Mouse (Mus musculus) monocyte, adult 5-6 weeks (primary cell): Measurements from ENCODE around the gene Bcl10. TPM values are rescaled to one million over a fixed set of nuclear protein-coding genes. Genes with fewer than 3 reads are reported as not detected.
A peak's percentile ranks its signal among the peaks of the same experiment; 100 is the strongest.
"Not testable (repeated sequence)": the region's sequence is repeated elsewhere in the genome, so short reads cannot be mapped to it uniquely, and the experiment has no call there.

Source experiments
- ATAC-seq: fragments of 153-309, 156-312 bp; replicated peaks from 2 replicates; pipeline ENCODE4 v1.8.0; 2017; ENCODE audit warnings: mild to moderate bottlenecking; ENCODE audit not compliant: low TSS enrichment, insufficient number of reproducible peaks, severe bottlenecking, poor library complexity, low FRiP score
- total RNA-seq: library from RNA; stranded (forward); fragments of 200-1000, 200-491, 200-594 nt; gene quantifications from 3 replicates; pipeline ENCODE4 v1.2.3, GENCODE M21; 2017

The Bcl10 gene
- total RNA-seq, 1 experiment from 2014 or later: 132 TPM

DNA sequence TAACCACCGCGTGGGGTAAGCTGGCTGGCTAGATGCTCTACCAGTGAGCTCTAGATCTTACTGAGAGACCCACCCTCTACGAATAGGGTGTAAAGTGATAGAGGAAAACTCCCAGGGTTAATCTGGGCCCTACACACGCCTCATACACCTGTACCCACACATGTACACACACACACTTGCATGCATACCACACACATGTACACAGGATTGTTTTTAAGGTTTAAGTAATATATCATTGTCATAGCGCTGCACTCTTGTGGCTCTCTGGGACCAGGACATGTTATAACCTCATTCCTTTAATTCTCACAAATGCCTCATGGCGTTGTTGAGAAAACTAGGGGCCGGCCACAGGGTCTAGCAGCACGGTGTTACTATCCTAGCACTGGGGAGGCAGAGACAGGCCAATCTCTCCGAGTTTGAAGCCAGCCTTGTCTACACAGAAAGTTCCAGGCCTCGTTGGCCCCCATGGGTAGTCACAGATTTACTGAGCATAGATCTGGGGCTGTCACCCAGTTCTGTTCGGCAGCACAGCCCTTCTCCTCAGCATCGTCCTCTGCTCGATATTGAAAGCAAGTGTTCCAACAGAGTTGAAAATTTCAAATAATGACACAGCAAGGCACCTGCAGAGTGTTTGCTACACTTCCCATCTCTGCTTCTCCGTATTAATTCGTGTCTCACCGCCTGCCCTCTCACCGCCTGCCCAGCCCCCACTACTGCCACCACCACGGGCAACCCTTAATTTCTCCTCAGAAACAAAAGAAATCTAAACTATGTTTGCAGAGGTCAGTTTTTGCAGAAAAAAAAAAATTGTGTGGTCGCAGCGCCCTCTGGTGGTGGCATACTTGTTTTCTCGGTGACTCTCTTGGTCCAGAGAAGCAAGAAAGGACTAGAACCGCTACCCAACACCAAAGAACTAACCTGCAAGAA is 17.5 kb upstream of the Bcl10 start:
- ATAC-seq: no peak

DNA sequence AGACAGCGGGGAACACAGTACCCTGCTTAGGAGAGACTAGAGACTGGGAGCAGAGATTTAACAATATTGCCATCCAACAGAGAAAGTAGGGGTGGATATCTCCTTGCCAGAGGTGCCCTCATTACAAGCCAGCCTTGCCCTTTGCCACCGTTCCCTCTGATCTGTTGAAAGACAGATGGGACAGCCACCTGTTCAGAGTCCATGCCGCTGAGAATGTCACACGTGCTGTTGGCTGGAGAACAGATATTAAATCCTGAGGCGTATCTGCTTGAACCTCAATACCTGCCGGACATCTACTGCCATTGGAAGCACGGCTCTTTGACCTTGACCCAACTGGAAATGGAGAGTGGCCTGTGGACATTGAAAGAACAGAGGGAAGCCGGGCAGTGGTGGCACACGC is 16.0 kb upstream of the Bcl10 start:
- ATAC-seq: no peak

DNA sequence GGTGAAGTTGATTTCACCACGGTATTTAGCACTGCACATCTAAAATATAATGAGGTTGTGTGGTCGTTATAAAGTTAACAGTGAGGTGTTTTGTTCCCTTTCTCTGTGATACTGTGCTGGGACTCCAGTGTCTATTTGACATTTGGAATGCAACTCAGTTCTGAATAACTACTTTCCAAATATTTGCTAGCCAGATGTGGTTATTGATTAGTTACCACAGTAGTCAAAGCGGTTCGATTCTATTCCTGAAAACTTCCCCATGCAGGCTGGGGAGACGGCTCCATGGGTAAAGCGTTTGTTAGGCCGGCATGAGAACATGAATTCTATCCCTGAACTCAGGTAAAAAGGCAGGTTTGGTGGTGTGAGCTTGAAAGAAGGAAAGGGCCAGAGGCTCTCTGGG is 10.1 kb upstream of the Bcl10 start:
- no peak for ATAC-seq

DNA sequence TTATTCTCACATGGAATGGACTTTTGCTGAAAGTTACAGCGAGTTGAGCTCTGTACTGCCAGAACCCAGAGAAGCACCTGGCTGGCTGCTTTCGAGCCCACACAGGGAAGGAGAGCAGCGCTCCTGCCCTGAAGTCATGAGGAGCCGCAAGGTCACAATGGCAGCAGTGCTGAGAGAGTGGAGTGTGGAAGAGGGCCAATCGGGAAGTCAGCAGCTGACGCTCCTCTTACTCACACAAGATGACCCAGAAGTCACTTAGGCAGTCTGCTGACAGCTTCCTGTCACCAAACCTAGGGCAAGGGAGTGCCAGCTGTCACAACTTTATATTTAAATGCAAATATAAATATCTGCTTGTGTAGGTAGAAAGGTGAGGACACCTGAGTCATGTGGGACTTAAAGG is 9.3 kb upstream of the Bcl10 start:
- no peak for ATAC-seq

DNA sequence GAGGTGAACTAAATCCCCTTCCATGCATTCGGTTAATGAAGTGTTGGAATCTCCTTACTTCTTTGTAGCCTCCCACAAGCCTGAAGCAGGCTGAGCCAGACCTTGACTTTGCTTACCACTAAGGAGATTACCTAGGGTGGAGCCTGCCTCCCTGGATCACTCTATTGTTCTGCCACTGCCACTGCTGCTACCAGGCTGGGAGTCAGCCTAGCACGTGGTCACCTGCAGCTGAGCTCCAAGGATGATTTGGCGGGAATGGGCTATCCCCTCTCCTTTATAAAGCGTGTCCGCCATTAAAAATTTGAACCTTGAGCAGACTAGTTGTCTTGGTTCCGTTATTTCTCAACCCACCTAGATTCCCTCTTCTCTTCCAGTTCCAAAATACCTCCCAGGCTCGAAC is 8.7 kb upstream of the Bcl10 start:
- not testable (repeated sequence) for ATAC-seq

DNA sequence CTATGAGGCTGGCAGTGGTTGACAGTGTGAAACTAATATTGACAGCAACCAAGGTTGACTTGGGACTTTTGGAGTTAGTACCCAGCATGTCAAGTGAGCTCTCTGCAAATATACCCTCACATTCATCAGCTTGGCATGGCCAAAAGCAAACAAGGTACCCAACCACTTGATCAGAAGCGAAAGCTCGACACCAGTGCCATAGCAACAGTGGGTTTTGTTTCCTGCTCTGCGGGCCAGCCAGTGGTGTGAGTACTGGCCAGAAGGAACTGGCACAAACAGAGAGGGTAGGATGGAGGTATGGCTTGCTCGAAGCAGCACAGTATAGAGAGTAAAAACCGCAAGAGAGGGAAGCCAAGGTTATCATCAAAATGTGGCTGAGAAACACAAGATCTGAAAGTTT is 6.2 kb upstream of the Bcl10 start:
- ATAC-seq: no peak; the same call in 1 of the 2 replicates

DNA sequence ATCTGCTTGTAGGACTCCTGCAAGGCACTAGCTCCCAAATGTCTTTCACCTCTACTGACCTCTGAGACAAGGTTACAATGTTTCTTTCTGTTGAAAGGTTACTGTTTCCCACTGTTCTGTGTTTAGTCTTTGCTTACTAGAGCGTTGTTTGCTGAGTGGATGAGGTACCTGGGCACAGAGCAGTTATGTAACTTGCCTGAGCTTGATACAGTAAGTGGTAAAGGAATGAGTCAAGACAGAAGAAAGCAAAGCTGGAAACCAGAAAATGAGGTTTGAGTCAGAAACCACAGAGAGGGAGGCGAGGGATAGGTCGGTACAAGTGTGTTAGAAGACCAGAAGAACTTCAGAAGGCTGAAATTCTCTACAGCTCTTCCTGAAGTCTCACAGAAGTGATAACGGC is 5.8 kb upstream of the Bcl10 start:
- no peak for ATAC-seq

DNA sequence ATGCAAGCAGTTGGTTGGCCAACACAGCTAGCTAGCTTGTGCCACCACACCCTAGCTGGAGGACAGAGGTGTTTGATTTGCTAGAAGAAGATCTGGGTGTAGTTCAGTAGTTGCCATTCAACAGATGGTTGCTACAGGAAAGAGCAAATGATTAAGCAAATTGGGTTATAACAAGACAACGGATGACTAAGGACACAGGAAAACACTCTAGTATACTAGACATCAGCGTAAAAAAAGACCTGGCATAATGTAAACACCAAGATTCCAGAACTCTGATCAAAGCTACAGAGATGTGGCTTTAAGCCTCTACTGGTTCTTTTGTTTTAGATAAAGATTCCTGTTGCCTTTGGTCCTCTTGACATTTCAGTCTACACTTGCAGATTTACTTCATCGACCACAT is 367 bp downstream of the Bcl10 start:
- ATAC-seq: no peak

DNA sequence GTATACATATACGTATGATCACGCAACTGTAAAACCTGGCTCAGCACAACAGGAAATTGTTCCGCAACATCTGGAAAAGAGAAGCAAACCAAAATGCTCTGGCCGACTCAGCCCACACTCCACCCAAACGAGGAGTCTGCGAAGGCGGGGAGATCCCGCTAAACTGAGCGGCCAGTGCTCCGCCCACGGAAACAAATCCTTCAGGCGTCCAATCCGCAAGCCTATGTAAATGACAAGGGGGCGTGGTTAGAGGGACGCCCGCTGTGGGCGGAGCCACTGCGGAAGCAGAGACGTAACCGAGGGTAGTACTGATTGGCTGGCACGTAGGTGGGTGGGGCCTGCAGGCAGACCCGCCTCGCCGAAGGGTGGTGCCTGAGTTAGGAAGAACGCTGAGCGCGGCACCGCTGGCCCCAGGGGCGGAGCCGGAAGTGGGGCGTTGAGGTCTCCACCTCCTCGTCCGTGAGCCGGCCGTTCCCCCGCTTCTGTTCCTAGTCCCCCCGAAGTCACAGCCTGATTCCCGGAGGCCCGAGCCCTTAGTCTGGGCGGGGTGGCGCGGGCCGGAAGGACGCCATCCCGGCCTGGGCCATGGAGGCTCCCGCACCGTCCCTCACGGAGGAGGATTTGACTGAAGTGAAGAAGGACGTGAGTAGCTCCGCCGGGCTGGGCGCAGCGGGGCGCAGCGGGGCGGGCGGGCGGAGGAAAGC is 1.4 kb downstream of the Bcl10 start:
- peak; percentile 95 for ATAC-seq

DNA sequence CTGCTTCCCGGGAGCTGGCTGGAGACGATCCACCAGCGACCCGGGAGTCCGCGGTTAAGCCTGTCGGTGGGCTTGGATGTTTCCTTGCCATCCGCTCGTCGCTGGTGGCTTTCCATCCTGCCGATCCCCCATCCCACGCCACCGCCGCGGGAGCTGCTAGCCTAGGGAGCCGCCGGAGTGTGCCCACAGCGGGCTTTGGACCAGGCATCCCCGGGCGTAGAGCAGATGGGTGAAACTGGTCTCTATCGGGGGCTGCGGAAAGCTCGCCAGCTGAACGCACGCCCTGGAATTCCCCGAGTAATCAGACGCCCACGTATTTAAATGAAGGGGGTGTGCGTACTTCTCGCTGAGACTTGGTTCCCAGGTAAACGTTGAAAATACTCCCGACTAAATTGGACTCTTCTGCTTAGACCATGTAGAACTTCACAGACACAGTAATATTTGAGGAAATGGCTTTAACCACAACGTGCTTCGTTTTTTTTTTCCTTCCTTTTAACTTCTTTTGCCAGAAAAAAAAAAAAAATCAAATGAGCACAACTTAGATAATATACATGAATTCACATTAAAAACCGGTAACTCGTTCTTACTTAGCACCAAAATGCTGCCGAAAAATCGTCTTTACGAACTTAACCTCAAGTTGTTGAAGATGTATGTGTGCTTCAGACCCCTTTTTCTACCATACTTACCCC is 2.2 kb downstream of the Bcl10 start:
- peak; percentile 1; the same call in 1 of the 2 replicates for ATAC-seq

DNA sequence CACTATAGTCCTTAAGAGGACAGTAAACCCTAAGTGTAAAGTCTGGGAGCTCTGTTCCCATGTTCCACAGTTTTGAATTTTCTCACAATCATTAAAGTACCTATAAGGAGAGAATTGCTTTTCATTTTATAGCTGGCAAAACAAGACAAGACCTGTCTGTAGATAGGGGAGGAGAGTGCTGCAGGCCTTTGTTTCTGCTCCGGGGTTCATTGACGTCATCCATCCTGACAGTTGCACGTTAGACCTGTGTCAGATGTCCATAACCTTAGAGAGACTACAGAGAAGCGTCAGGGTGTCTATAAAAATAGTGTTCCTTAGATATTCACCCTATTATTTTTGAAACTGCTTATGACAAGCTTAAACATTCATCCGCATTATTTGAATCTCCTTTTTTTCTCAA is 2.9 kb downstream of the Bcl10 start:
- no peak for ATAC-seq

DNA sequence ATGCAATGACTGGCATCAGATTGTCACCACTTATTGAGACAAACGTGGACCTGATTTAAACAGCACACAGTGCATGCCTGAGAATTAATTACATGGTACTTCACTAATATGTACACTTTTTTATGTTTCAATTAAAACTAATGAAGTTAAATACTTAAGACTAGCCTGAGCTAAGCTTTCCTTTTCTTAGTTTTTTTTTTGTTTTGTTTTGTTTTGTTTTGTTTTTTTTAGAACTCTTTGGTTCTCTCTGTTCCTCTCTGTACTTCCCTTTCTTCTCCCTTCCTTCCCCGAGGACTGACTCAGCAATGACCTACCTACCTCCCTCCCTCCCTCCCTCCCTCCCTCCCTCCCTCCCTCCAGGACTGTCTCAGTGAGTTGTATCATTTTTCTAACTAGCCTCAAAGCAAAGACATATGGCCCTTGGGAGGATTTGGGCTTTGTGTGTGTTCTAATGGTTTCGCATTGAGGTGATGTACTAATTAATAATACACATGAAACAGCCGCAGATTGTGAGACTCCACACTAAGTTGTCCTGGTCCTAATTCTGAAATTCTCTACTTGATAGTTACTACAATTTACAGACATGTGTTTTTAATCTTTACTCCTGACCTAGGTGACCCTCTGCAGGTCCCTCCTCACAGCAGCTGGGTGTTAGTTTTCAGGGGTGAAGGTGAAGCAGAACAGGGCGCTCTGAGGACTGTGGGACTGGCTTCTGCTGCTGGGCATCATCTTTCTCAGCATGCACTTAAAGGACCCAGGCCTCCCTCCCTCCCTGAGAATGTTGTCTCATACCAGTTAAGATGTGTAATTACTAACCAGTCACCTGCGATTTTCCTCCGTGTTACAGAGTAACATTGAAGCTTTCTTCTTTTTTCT is 7.2 kb downstream of the Bcl10 start:
- no peak for ATAC-seq

DNA sequence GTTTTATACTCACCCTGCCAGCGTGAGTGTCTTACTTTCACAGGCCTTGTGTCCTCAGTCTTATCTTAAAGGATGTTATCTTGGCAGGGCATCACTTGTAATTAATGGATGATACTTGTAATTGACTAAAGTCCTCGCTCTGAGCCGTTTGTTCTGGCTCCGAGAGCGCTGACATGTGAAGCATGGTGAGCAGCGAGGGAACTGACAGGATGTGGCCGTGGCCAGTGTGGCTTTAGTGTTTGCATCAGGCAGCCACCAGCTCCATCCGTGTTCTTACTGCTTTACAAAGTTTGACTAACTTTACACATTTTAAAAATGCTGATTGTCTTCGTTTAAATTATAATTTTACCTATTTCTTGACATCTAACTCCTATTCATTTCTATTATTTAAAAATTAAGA is 11.2 kb downstream of the Bcl10 start:
- ATAC-seq: no peak

DNA sequence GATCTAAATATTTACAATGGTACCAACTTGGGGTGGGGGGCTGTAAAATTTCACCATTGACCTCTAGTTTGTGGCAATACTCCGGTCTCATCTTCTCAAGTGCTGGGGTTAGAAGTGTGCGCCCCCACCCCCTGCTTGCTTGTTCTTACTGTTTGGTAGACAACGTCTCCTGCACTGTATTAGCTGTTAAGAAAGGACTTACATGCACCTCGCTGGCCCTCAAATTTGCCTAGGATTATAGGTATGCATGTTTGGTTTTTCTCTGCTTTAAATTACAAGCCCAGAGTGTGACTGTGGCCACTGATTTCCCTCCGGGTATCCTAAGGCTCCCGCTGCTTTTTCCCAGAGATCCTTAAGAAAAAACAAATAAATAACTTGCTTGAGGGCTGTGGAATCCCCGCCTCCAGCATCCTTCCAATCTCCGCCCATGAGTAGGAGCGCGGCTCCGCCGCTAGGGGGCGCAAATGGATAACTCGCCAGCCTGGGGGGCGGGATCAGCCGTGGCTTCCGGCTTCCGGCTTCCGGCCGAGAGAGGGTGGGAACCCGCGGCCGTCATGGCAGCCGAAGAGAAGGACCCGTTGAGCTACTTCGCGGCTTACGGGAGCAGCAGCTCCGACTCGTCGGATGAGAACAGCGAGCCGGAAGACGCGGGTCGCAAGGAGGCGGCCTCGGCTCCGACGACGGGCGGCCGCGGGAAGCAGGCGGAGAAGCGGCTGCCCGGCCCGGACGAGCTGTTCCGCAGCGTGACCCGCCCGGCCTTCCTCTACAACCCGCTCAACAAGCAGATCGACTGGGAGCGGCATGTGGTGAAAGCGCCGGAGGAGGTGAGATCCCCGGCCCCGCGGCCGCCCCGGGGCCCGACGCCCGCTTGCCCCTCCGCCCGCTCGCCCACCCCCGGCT is 15.2 kb downstream of the Bcl10 start, which contains the start of gene 2410004B18Rik:
Gene 2410004B18Rik (plus strand): TSS at position 510 of the 900 bp plus-strand sequence.
- ATAC-seq: peak; percentile 71

DNA sequence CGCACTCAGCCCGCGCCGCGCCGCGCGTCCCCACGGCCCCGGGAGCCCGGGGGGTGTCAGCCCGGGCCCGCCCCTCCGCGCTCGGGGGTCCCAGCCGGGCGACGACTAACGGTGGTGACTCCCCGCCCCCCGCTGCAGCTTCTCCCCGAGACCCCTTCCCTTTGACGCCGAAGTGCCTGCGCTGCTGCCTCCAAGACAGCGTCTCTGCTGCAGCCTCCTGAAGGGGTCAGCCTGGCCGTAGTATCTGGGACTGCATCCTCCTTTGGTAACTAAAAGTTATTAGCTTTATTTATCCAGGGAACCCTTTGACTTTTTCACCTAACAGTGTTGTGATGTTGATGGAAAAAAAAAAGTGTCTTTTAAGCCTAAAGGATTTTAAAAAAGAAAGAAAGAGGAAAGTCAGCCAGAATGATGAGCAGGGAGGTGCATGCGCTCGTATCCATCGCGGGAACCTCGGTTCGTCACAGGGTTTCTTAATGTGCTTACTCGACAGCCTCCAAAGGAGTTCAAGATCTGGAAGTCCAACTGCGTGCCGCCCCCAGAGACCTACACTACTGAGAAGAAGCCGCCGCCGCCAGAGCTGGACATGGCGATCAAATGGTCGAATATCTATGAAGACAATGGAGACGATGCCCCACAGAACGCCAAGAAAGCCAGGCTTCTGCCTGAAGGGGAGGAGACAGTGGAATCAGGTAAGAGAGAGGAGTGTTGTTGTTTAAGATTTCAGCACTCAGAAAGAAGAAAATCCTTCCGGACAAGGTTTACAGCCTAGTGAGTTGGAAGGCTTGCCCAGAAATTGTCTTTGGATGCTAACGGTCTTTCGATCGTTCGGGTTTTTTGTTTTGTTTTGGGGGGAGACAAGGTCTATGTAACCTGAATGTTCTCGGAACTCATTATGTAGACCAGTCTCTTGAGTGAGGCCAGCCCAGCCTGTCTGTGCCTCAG is 16.1 kb downstream of the Bcl10 start:
- ATAC-seq: no peak

DNA sequence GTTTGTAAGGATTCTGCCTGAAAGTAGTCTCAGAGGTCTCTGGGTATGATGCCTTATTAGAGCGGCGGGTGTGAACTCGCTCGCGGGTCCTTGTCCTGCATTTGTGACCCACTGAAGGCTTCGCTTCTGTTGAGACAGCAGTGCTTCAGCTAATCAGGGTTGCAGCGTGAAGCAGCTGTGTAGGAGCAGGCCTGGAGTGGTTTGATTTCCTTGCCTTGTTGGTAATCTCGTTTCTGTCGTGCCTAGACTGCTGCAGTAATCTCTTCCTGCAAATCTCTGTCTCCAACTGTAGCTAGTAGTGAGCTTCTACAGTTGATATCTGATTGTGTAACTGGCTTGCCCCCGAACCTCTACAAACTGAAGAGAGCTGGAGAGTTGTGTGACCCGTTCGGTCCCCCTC is 16.8 kb downstream of the Bcl10 start:
- ATAC-seq: no peak

DNA sequence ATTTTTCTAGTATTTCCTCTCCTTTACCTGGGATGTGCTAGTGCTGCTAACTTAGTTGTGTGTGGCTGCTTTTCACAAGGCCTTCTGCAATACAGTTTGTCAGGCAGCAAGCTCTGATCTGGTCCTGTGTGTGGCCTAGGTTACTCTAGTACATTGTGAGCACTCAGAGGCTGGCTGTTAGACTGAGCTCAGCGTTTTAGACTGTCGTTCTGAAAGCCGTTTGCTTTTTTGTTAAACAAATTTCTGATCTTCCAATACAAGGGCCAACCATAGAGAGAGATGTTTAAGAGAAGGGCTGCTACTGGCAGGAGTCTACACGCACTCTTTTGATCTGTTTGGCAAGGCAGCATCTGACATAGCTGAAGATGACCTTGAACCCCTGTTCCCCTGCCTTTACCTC is 17.4 kb downstream of the Bcl10 start:
- ATAC-seq: no peak
